Mouse (Mus musculus) liver (tissue): ENCODE results near the gene Inpp5a.
A peak's percentile ranks its signal among the peaks of the same experiment; 100 is the strongest.

Experiments
- DNase-seq: peaks from one replicate; pipeline ENCODE4 v3.0.0-alpha.2; 2020; ENCODE audit warnings: mixed read lengths

Inpp5a gene

GRCm38 (mm10) chr7:139484206-139484955 is 95.5 kb downstream of the Inpp5a start:
- DNase-seq: peak; percentile 18

GRCm38 (mm10) chr7:139489721-139490211 is 100.9 kb downstream of the Inpp5a start:
- DNase-seq: no peak

DNA sequence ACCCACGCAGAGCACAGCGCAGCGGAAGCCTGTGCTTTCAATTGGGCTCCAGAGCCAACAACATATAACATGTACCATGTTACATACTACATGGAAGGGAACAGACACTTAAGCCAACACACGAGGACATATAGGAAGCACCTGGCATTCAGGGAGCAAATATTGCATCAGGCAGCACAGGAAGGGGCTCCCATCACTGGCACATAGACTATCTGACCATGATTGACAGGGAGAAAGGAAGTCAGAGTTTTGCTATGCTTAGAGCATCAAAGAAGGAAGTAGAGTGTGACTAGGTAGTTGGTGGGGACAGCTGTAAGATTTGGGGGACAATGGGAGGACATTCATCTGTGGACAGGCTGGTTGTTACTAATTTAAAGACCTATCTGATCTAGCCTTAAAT is 103.4 kb downstream of the Inpp5a start:
- DNase-seq: no peak

GRCm38 (mm10) chr7:139492946-139493345 is 104.0 kb downstream of the Inpp5a start:
- DNase-seq: no peak

DNA sequence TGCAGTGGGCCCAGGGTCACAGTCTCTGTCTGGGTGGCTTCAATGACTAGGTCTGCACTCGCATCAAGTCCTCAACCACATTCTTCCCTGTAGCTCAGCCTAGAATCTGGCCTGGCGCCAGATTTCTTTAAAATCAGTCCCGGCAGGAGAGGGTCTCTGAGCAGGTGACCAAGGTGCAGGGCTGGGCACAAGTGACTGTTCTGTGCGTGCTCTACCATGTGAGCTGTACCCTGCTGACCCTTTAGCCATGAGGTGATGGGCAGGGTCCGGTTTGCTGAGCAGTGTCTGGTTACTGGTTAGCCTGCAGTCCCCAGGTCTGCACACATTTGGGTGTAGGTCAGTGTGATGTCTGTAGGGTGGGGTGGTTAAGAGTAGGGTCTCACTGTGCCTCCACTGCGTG is 106.9 kb downstream of the Inpp5a start:
- no peak for DNase-seq

- DNase-seq: no peak
Observed at GRCm38 (mm10) chr7:139498038-139498625, 109.2 kb downstream of the Inpp5a start.

DNA sequence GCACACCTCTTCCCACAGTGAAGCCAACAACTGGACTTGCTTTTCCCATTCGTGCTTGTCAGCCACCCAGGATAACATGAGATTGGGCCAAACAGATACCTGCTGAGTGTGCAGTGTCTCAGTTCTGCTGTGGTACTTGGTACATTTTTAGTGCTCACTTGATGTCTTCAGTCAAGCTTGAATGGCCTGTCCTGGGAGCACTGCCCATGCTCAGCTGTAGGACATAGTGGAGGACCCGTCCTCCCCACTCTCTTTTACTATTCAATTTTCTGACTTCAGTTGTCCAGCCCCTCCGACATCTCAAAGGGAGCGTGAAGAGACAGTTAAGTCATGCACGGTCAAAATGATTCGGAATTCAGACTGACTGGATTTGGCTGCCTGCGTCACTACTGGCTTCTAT is 115.2 kb downstream of the Inpp5a start:
- DNase-seq: no peak

DNA sequence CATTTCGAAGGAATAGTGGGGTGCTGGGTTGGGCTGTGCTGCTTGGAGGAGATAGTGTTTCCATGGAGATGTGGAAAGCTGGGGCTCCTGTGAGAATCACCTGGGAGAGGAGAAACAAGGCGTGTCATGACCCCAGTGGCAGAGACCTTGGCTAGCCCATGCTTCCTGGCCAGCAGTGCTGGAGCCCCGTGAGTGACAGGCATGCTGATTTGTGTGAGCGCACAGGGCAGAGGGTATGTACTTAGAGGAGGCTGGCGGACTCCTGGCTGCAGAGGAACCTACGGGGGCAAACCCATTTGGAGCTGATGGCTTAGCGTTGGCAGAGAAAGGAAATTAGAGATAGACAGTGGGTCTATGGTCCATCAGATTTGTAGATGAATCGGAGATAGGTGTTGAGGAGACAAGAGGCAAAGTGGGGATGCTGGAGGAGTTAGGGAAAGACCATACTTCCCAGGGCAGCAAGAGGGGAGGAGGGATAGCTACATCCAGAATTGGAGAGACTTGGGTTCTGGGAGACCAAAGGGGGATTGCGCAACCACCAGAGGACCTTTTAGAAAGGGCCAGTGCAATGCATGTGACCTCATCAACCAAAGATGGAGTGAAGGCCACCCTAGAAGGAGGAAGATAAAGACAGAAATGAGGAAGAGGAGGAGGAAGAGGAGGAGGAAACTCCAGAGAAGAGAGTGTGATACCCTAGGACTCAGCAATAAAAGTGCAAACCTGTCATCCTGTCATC is 117.9 kb downstream of the Inpp5a start:
- DNase-seq: no peak

GRCm38 (mm10) chr7:139508938-139509337 is 120.0 kb downstream of the Inpp5a start:
- DNase-seq: no peak

GRCm38 (mm10) chr7:139515959-139516660 is 127.2 kb downstream of the Inpp5a start:
- no peak for DNase-seq

DNA sequence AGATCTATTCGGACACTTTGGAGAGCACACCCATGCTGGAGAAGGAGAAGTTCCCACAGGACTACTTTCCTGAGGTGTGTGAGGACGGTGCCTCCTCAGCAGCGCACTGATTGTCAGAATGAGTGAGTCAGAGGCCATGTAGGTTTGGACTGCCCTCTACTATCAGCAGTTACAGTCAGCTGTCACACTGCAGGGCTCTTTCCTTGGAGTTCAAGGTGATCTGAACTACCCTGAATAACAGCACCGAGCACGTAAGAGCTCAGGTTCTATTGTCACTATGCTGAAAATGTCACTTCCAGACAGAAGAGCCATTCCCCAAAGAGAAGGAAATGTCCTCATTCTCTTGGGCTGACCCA is 127.7 kb downstream of the Inpp5a start:
- DNase-seq: no peak

GRCm38 (mm10) chr7:139518352-139518751 is 129.4 kb downstream of the Inpp5a start:
- DNase-seq: no peak

DNA sequence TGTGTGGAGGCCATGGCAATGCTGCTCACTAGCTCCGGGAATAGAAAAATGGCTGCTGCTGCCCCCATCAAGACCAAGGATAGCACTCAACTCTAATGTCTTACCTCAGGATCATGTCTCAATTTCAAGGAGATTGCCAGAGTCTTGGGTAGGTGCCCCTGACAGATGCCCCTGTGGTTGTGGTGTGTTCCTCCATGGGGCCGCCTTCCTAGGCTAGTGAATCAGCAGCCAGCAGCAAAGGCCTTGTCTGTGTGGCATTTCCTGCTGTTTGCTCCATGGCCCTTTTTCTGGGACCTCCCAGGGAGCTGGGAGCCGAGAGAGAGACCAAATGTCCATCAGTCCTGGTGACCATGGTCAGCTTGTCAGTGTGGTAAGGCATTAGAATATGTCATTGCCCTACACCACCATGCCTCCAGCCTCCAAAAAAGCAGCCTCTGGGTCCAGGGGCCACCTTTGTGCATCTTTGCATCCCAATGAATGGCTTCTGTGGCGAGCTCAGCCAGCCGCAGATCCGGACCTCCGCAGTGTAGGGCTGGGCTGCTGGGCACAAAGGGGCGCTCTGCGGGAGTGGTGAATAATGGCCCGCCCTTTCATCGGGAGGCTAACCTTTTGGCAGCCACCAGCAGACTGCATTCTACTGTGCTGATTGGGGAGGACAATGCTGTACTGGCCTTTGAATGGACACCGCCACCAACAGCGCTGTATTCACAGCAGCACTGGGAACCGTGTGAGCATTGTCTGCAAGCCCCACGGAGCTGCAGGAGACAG is 139.6 kb downstream of the Inpp5a start:
- DNase-seq: no peak

DNA sequence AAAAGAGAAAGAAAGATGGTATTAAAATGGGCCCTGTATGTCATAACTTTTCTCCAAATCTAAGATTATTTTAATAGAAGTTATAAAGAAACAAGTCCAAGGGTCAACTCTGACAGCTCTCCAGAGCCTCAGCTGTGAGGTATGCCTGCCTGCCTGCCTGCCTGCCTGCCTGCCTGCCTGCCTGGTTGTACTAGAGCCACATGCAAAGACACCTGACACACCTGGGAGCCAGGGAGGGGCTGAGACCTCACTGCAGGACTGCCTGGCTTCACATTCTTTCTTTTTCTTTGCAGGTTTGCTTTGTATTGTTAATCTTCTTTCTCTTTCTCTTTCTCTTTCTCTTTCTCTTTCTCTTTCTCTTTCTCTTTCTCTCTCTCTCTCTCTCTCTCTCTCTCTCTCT is 140.3 kb downstream of the Inpp5a start:
- DNase-seq: no peak

DNA sequence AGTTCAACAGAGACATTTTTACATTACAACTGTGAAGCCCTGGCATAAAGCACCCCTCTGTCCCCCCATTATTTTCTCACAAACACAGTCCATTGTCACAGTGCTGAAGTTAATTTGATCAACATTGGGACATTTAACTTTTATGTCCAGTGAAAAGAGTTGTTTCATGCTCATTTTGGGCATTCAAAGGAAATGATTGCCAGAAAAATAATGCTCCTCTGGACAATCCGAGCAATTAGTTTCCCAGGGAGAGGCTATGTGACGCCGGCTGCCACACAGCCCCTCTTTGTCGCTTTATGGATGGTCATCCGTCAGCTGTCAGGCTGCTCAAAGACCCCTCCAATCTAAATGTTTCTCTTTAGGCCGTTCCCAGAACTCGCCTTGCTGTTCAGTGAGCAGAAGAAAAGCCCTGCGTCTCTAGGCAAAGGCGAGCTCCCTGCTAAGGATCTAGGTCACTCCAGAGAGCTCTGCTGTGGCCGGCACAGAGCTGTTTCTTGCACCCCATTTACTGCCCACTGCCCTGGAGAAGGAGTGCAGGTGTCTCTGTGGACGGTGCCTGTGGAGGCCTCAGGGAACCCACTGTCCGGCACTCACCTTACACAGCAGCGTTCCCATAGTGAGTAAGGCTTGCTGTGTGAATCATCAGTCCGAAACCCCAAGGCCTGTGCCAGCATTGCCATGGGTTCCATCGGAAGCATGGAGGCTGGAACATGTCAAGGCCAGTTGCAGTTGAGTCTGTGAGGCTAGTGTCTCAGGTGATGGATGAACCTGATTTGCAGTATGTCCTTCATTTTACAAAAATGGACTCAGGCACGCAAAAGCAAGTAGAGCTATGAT is 141.9 kb downstream of the Inpp5a start:
- DNase-seq: no peak

DNA sequence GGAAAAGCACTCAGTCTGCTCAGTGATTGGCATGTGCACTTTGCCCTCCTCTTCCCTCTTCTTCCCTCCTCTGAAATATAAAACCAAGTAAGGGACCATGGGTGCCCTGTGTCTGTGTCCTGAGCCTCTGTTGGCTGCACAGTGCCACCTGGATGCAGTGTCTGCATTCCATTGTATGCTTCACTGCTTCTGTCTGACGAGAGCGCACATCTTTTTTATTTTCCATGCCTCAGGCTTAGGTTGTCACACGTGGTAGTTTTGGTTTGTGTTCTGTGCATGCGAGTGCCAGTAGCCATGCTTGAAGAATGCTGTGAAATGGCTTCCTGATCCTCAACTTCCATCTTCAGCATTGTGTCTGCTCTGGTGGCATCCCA is 142.5 kb downstream of the Inpp5a start:
- DNase-seq: no peak

GRCm38 (mm10) chr7:139536331-139536730 is 147.4 kb downstream of the Inpp5a start:
- DNase-seq: no peak

- no peak for DNase-seq
Observed at GRCm38 (mm10) chr7:139536831-139537230, 147.9 kb downstream of the Inpp5a start.

DNA sequence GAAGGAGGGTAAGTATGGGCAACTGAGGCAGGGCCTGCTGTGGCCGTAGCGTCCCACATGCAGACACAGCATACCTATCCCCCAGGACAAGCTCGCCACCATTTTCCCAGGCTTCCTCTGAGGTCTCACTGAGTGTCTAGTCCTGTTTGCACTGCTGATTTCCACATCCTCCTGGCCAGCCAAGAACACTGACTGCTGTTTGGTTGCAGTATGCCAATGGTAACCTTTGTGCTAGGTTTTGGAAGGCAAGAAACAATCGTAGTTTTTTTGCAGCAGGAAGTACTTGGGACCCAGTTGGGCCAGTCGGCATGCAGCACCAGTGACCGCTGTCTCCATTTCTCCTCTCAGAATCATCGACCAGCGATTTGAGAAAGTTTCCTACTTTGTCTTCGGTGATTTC is 148.9 kb downstream of the Inpp5a start:
- no peak for DNase-seq

- no peak for DNase-seq
Observed at GRCm38 (mm10) chr7:139538541-139538940, 149.6 kb downstream of the Inpp5a start.

GRCm38 (mm10) chr7:139540601-139541000 is 151.7 kb downstream of the Inpp5a start:
- DNase-seq: no peak

DNA sequence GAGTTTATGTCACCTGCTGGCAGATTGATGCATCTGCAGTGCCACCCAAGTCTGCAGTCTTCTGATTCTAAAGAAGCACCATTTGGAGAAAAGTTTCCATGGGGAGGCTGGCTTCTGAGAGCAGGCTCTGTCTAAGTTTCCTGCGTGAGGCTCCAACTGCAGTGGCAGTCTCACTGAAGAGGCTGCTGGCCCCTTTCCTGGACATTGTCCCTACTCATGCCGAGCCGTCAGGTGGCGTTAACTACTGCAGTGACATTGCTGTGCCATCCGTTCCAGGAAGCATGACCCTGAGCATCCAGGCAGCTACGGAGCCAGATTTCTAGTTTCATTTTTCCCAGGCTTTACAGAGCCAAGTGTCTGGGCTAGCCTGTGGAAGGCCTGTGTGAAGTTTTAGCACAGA is 152.5 kb downstream of the Inpp5a start:
- DNase-seq: no peak
